Mouse (Mus musculus): ENCODE data around the gene Ripor2. TPM values are rescaled to one million over a fixed set of nuclear protein-coding genes. Genes with fewer than 3 reads are reported as not detected.

The Ripor2 gene
- total and polyA plus RNA-seq, 2 experiments from 2014 or later: 19.6 to 48.8 TPM

GRCm38 (mm10) chr13:24587192-24587895 is 5.4 kb downstream of the Ripor2 start:
- 89% methylated on average over 12 of the region's 12 CpGs for WGBS
- no peaks in the 10 kb centered on the region for H3K27me3 ChIP-seq (ENCODE audit: insufficient read depth, low read length)
- DNase-seq (ENCODE audit: low spot score): no peak

GRCm38 (mm10) chr13:24588603-24589002 is 6.6 kb downstream of the Ripor2 start:
- ATAC-seq (ENCODE audit: low FRiP score) (no peak), DNase-seq (ENCODE audit: low spot score) (no peak)
- no peak overlapping the region for H3K9ac ChIP-seq (replicated peaks; ENCODE audit: low read length, poor library complexity, severe bottlenecking)
- no peaks in the 10 kb centered on the region for H3K4me1 ChIP-seq (ENCODE audit: insufficient read depth, low read length)
- no peaks in the 10 kb centered on the region for H3K9me3 ChIP-seq (ENCODE audit: low read length)
- WGBS: 86% methylated on average over 3 of the region's 3 CpGs
- H3K4me2 ChIP-seq (ENCODE audit: low read depth, low read length, poor library complexity, severe bottlenecking): no peak overlapping the region
- H3K27ac ChIP-seq (ENCODE audit: low read depth, low read length): no peak overlapping the region
- H3K27me3 ChIP-seq (ENCODE audit: insufficient read depth, low read length): no peaks in the 10 kb centered on the region
- H3K36me3 ChIP-seq (ENCODE audit: insufficient read depth, low read length): no peaks in the 10 kb centered on the region
- TF ChIP-seq CTCF (IDR thresholded peaks at IDR 0.05): no peak
- H3K4me3 ChIP-seq (ENCODE audit: low read depth, low read length): no peak overlapping the region

More at GRCm38 (mm10) chr13:24587192-24587895, 5.4 kb downstream of the Ripor2 start:
- Histone ChIP-seq H3K4me3 (ENCODE audit: low read depth, low read length) (no peak overlapping the region), H3K4me1 (ENCODE audit: insufficient read depth, low read length) (no peaks in the 10 kb centered on the region), H3K9ac (replicated peaks; ENCODE audit: low read length, poor library complexity, severe bottlenecking) (no peak overlapping the region), H3K36me3 (ENCODE audit: insufficient read depth, low read length) (no peaks in the 10 kb centered on the region), H3K9me3 (ENCODE audit: low read length) (no peaks in the 10 kb centered on the region), H3K4me2 (ENCODE audit: low read depth, low read length, poor library complexity, severe bottlenecking) (no peak overlapping the region), H3K27ac (ENCODE audit: low read depth, low read length) (no peak overlapping the region)
- ATAC-seq (ENCODE audit: low FRiP score): no peak
- TF ChIP-seq CTCF (IDR thresholded peaks at IDR 0.05): no peak

- Histone ChIP-seq H3K27ac (ENCODE audit: low read depth, low read length) (no peak overlapping the region), H3K4me3 (ENCODE audit: low read depth, low read length) (no peak overlapping the region), H3K27me3 (ENCODE audit: insufficient read depth, low read length) (no peaks in the 10 kb centered on the region), H3K9me3 (ENCODE audit: low read length) (no peaks in the 10 kb centered on the region), H3K9ac (replicated peaks; ENCODE audit: low read length, poor library complexity, severe bottlenecking) (no peak overlapping the region), H3K36me3 (ENCODE audit: insufficient read depth, low read length) (no peaks in the 10 kb centered on the region), H3K4me1 (ENCODE audit: insufficient read depth, low read length) (no peaks in the 10 kb centered on the region), H3K4me2 (ENCODE audit: low read depth, low read length, poor library complexity, severe bottlenecking) (no peak overlapping the region)
- no peak for DNase-seq (ENCODE audit: low spot score)
- WGBS: 92% methylated on average over 6 of the region's 6 CpGs
- ATAC-seq (ENCODE audit: low FRiP score): no peak
- TF ChIP-seq CTCF (IDR thresholded peaks at IDR 0.05): no peak
Measured at GRCm38 (mm10) chr13:24591737-24592136, 9.7 kb downstream of the Ripor2 start.

- Histone ChIP-seq H3K9me3 (ENCODE audit: low read length) (no peaks in the 10 kb centered on the region), H3K4me1 (ENCODE audit: insufficient read depth, low read length) (no peaks in the 10 kb centered on the region), H3K36me3 (ENCODE audit: insufficient read depth, low read length) (no peaks in the 10 kb centered on the region), H3K4me3 (ENCODE audit: low read depth, low read length) (no peak overlapping the region), H3K27me3 (ENCODE audit: insufficient read depth, low read length) (no peaks in the 10 kb centered on the region), H3K27ac (ENCODE audit: low read depth, low read length) (no peak overlapping the region), H3K4me2 (ENCODE audit: low read depth, low read length, poor library complexity, severe bottlenecking) (no peak overlapping the region), H3K9ac (replicated peaks; ENCODE audit: low read length, poor library complexity, severe bottlenecking) (no peak overlapping the region)
- 66% methylated on average over 3 of the region's 3 CpGs for WGBS
- no peak for TF ChIP-seq CTCF (IDR thresholded peaks at IDR 0.05)
- DNase-seq (ENCODE audit: low spot score) (no peak), ATAC-seq (ENCODE audit: low FRiP score) (0 out of 2 replicates have a peak, but pooled peaks have one; percentile 27)
Measured at GRCm38 (mm10) chr13:24594303-24594702, 12.3 kb downstream of the Ripor2 start.

- no peak overlapping the region for H3K9ac ChIP-seq (replicated peaks; ENCODE audit: low read length, poor library complexity, severe bottlenecking)
- 90% methylated on average over 11 of the region's 11 CpGs for WGBS
- TF ChIP-seq CTCF (IDR thresholded peaks at IDR 0.05): no peak
- no peaks in the 10 kb centered on the region for H3K36me3 ChIP-seq (ENCODE audit: insufficient read depth, low read length)
- H3K27ac ChIP-seq (ENCODE audit: low read depth, low read length): no peak overlapping the region
- no peaks in the 10 kb centered on the region for H3K9me3 ChIP-seq (ENCODE audit: low read length)
- no peak overlapping the region for H3K4me2 ChIP-seq (ENCODE audit: low read depth, low read length, poor library complexity, severe bottlenecking)
- ATAC-seq (ENCODE audit: low FRiP score) (no peak), DNase-seq (ENCODE audit: low spot score) (no peak)
- H3K4me1 ChIP-seq (ENCODE audit: insufficient read depth, low read length): peaks cover 4% of the 10 kb centered on the region; the same call in 1 of the 2 replicates
- H3K27me3 ChIP-seq (ENCODE audit: insufficient read depth, low read length): no peaks in the 10 kb centered on the region
- H3K4me3 ChIP-seq (ENCODE audit: low read depth, low read length): no peak overlapping the region
Measured at GRCm38 (mm10) chr13:24599631-24600041, 17.6 kb downstream of the Ripor2 start.

GRCm38 (mm10) chr13:24602978-24603377 is 21.0 kb downstream of the Ripor2 start:
- H3K4me3 ChIP-seq (ENCODE audit: low read depth, low read length): no peak overlapping the region
- H3K27ac ChIP-seq (ENCODE audit: low read depth, low read length): no peak overlapping the region
- no peaks in the 10 kb centered on the region for H3K36me3 ChIP-seq (ENCODE audit: insufficient read depth, low read length)
- H3K4me1 ChIP-seq (ENCODE audit: insufficient read depth, low read length): peaks cover 4% of the 10 kb centered on the region; the same call in 1 of the 2 replicates
- no peak for TF ChIP-seq CTCF (IDR thresholded peaks at IDR 0.05)
- no peaks in the 10 kb centered on the region for H3K9me3 ChIP-seq (ENCODE audit: low read length)
- no peaks in the 10 kb centered on the region for H3K27me3 ChIP-seq (ENCODE audit: insufficient read depth, low read length)
- H3K4me2 ChIP-seq (ENCODE audit: low read depth, low read length, poor library complexity, severe bottlenecking): no peak overlapping the region
- DNase-seq (ENCODE audit: low spot score): no peak
- no peak overlapping the region for H3K9ac ChIP-seq (replicated peaks; ENCODE audit: low read length, poor library complexity, severe bottlenecking)
- WGBS: 24% methylated on average over 4 of the region's 4 CpGs
- no peak for ATAC-seq (ENCODE audit: low FRiP score)
